21 mouse cellular contexts compared by ENCODE assay signal in genomic region chr11:24016049-24016448, GRCm38 (mm10). TPM values are rescaled to one million over a fixed set of nuclear protein-coding genes. Genes with fewer than 3 reads are reported as not detected.
DNase-seq lines count a peak whose midpoint lies in the region; ATAC-seq and TF ChIP-seq lines count a peak whose summit lies in the region.
"Had no signal": no experiment of that assay in that cellular context is flagged by ENCODE, and none has a peak within 500 bp of the region (broad histone marks: within the 10 kb centered on the region; RNA-seq: fewer than 3 reads in every experiment).

No protein-coding gene starts in this region.

- H3K27me3 ChIP-seq in midbrain, embryonic 14.5 days (ENCODE audit: control insufficient read depth, insufficient read depth, low read length) = no peaks in the 10 kb centered on the region
- H3K27me3 ChIP-seq in midbrain, embryonic 16.5 days (ENCODE audit: control insufficient read depth, insufficient read depth, low read depth, low read length) = no peaks in the 10 kb centered on the region
- no peaks in the 10 kb centered on the region for H3K27me3 ChIP-seq in hindbrain, embryonic 14.5 days (ENCODE audit: control insufficient read depth, insufficient read depth, low read length)
- no peaks in the 10 kb centered on the region for H3K27me3 ChIP-seq in neural tube, embryonic 14.5 days (ENCODE audit: control insufficient read depth, insufficient read depth, low read length)
- H3K27me3 ChIP-seq: forebrain, embryonic 15.5 days; heart, embryonic 15.5 days had no signal

- peaks cover 15% of the 10 kb centered on the region; the same call in 1 of the 2 replicates for H3K4me1 ChIP-seq in midbrain, embryonic 14.5 days (ENCODE audit: control insufficient read depth, insufficient read depth, low read length)
- peaks cover 4% of the 10 kb centered on the region; the same call in 1 of the 2 replicates for H3K4me1 ChIP-seq in midbrain, embryonic 16.5 days (ENCODE audit: control insufficient read depth, insufficient read depth, low read length)
- 0 out of 2 replicates have a peak, but pooled peaks cover 3% of the 10 kb centered on the region for H3K4me1 ChIP-seq in hindbrain, embryonic 14.5 days (replicated peaks; ENCODE audit: control insufficient read depth, insufficient read depth, low read length)
- H3K4me1 ChIP-seq in neural tube, embryonic 14.5 days (ENCODE audit: control insufficient read depth, insufficient read depth, low read length) = peaks cover 5% of the 10 kb centered on the region; the same call in 1 of the 2 replicates

- TF ChIP-seq CTCF in brain, embryonic 14.5 days (IDR thresholded peaks at IDR 0.05; ENCODE audit: borderline replicate concordance, extremely low read depth, insufficient read depth, insufficient read length) = no peak

- no peak for TF ChIP-seq POLR2A in brain, embryonic 14.5 days (IDR thresholded peaks at IDR 0.05; ENCODE audit: borderline replicate concordance, extremely low read depth, insufficient read depth, insufficient read length, poor library complexity, severe bottlenecking)

- no peak overlapping the region for H3K9ac ChIP-seq in midbrain, embryonic 14.5 days (replicated peaks; ENCODE audit: low read length)
- H3K9ac ChIP-seq in midbrain, embryonic 16.5 days (ENCODE audit: low read depth, low read length) = no peak overlapping the region
- H3K9ac ChIP-seq in hindbrain, embryonic 14.5 days = no peak overlapping the region
- no peak overlapping the region for H3K9ac ChIP-seq in neural tube, embryonic 14.5 days (replicated peaks; ENCODE audit: low read depth, low read length)
- H3K9ac ChIP-seq: embryonic facial prominence, embryonic 12.5 days; forebrain, embryonic 15.5 days; heart, embryonic 15.5 days had no signal

- 0 out of 2 replicates have a peak, but pooled peaks have one; percentile 38 for ATAC-seq in midbrain, embryonic 14.5 days (ENCODE audit: low FRiP score, low TSS enrichment)
- no peak for ATAC-seq in midbrain, embryonic 16.5 days
- peak; percentile 57; the same call in 1 of the 2 replicates for ATAC-seq in hindbrain, embryonic 14.5 days (ENCODE audit: low FRiP score)
- ATAC-seq in neural tube, embryonic 14.5 days (ENCODE audit: low read depth) = peak; percentile 50
- ATAC-seq: forebrain, embryonic 15.5 days; inflammation-experienced regulatory T-cells, adult 6 months had no signal

- no peaks in the 10 kb centered on the region for H3K9me3 ChIP-seq in midbrain, embryonic 14.5 days (ENCODE audit: control insufficient read depth, low read length)
- no peaks in the 10 kb centered on the region for H3K9me3 ChIP-seq in midbrain, embryonic 16.5 days (replicated peaks; ENCODE audit: control insufficient read depth, low read length, poor library complexity, severe bottlenecking)
- H3K9me3 ChIP-seq in hindbrain, embryonic 14.5 days (ENCODE audit: control insufficient read depth, low read length) = no peaks in the 10 kb centered on the region
- no peaks in the 10 kb centered on the region for H3K9me3 ChIP-seq in neural tube, embryonic 14.5 days (ENCODE audit: control insufficient read depth, low read length)
- H3K9me3 ChIP-seq: embryonic facial prominence, embryonic 12.5 days; forebrain, embryonic 15.5 days; heart, embryonic 15.5 days had no signal

- 33% methylated on average over 3 of the region's 3 CpGs for WGBS in midbrain, embryonic 14.5 days
- 47% methylated on average over 3 of the region's 3 CpGs for WGBS in midbrain, embryonic 16.5 days
- 44% methylated on average over 3 of the region's 3 CpGs for WGBS in hindbrain, embryonic 14.5 days
- 41% methylated on average over 3 of the region's 3 CpGs for WGBS in neural tube, embryonic 14.5 days

- DNase-seq in midbrain, embryonic 14.5 days = peak; percentile 46
- peak; percentile 46 for DNase-seq in brain, embryonic 14.5 days (ENCODE audit: low read depth)
- DNase-seq in hindbrain, embryonic 14.5 days (ENCODE audit: low spot score) = no peak
- no peak for DNase-seq in frontal cortex, postnatal 10 days (ENCODE audit: low spot score in 2 of 2)
- DNase-seq: adrenal gland, adult 2 months; adrenal gland, postnatal 25 days; cerebellum, adult 11 months; cerebellum, adult 9-10 months; cerebellum, postnatal 25 days; gastrocnemius, postnatal 14 days; heart, adult 2 months; heart, postnatal 14 days had no signal

- no peak overlapping the region for H3K4me3 ChIP-seq in midbrain, embryonic 14.5 days (replicated peaks; ENCODE audit: low read depth, low read length)
- no peak overlapping the region for H3K4me3 ChIP-seq in midbrain, embryonic 16.5 days (ENCODE audit: low read depth, low read length)
- H3K4me3 ChIP-seq in hindbrain, embryonic 14.5 days (replicated peaks; ENCODE audit: low read length) = no peak overlapping the region
- H3K4me3 ChIP-seq in neural tube, embryonic 14.5 days (ENCODE audit: low read depth, low read length) = no peak overlapping the region
- H3K4me3 ChIP-seq: embryonic facial prominence, embryonic 12.5 days; forebrain, embryonic 15.5 days; heart, adult 2 months; heart, embryonic 15.5 days had no signal

- no peaks in the 10 kb centered on the region for H3K36me3 ChIP-seq in midbrain, embryonic 14.5 days (ENCODE audit: control insufficient read depth, insufficient read depth, low read length)
- H3K36me3 ChIP-seq in midbrain, embryonic 16.5 days (ENCODE audit: control insufficient read depth, insufficient read depth, low read length) = no peaks in the 10 kb centered on the region
- H3K36me3 ChIP-seq in hindbrain, embryonic 14.5 days (replicated peaks; ENCODE audit: control insufficient read depth, insufficient read depth) = no peaks in the 10 kb centered on the region
- H3K36me3 ChIP-seq in neural tube, embryonic 14.5 days (ENCODE audit: control insufficient read depth, insufficient read depth, low read length) = no peaks in the 10 kb centered on the region
- H3K36me3 ChIP-seq: embryonic facial prominence, embryonic 12.5 days; forebrain, embryonic 15.5 days; heart, embryonic 15.5 days had no signal

- H3K4me2 ChIP-seq in midbrain, embryonic 14.5 days (ENCODE audit: low read length) = 0 out of 2 replicates have a peak overlapping the region, but pooled peaks have one; percentile 2
- H3K4me2 ChIP-seq in midbrain, embryonic 16.5 days (ENCODE audit: low read length) = no peak overlapping the region
- H3K4me2 ChIP-seq in hindbrain, embryonic 14.5 days (replicated peaks) = no peak overlapping the region
- no peak overlapping the region for H3K4me2 ChIP-seq in neural tube, embryonic 14.5 days (ENCODE audit: low read depth, low read length)
- H3K4me2 ChIP-seq: embryonic facial prominence, embryonic 12.5 days; forebrain, embryonic 15.5 days; heart, embryonic 11.5 days; heart, embryonic 15.5 days had no signal

- no peak overlapping the region for H3K27ac ChIP-seq in midbrain, embryonic 14.5 days (replicated peaks; ENCODE audit: low read depth, low read length)
- no peak overlapping the region for H3K27ac ChIP-seq in midbrain, embryonic 16.5 days (ENCODE audit: low read length)
- H3K27ac ChIP-seq in hindbrain, embryonic 14.5 days = no peak overlapping the region
- H3K27ac ChIP-seq in neural tube, embryonic 14.5 days (ENCODE audit: low read depth, low read length) = no peak overlapping the region
- H3K27ac ChIP-seq: embryonic facial prominence, embryonic 12.5 days; forebrain, embryonic 15.5 days; heart, adult 2 months; heart, embryonic 15.5 days had no signal

RNA-seq across cellular contexts. Expression of gene A830031A19Rik, which starts 58.8 kb away (rescaled TPM):
- 0.40 TPM in 1 of 2 replicates, not detected in the other for polyA plus RNA-seq in midbrain, embryonic 14.5 days (2014; fragmentation: Nextera tagmentation; extraction: Ambion mirVana)
- not detected in 2 replicates for polyA plus RNA-seq in midbrain, embryonic 16.5 days (2015; fragmentation: Nextera tagmentation; extraction: Ambion mirVana)
- 0.15 and 0.16 TPM in 2 replicates for polyA plus RNA-seq in brain, embryonic 14.5 days (2012; rRNA removed)
- not detected in 2 replicates for polyA plus RNA-seq in hindbrain, embryonic 14.5 days (2014; fragmentation: Nextera tagmentation; extraction: Ambion mirVana)
- not detected in 2 replicates for polyA plus RNA-seq in neural tube, embryonic 14.5 days (2014; fragmentation: Nextera tagmentation; extraction: Ambion mirVana)
- polyA plus RNA-seq: adrenal gland, adult 2 months; embryonic facial prominence, embryonic 12.5 days; forebrain, embryonic 11.5 days; forebrain, embryonic 15.5 days; gonadal fat pad, adult 2 months; heart, adult 2 months; heart, embryonic 11.5 days; heart, embryonic 15.5 days; inflammation-experienced regulatory T-cells, adult 6 months had no signal

Comparison
In these comparisons a context has a peak if more than half of its experiments do, and no peak if none do; other contexts are left out.
1. DNase-seq: peak in midbrain, embryonic 14.5 days (single experiment) and brain, embryonic 14.5 days (single experiment); none in hindbrain, embryonic 14.5 days (single experiment) and frontal cortex, postnatal 10 days (0 of 2).